Mouse (Mus musculus) embryonic facial prominence, embryonic 12.5 days (tissue): Measurements from ENCODE around the gene Dbn1. TPM values are rescaled to one million over a fixed set of nuclear protein-coding genes. Genes with fewer than 3 reads are reported as not detected.

Experiments
- ATAC-seq: fragments of 200-750 bp; cut with Nextera tagmentation; 2 replicates; pipeline ENCODE4 v1.8.0; 2017; ENCODE audit not compliant: insufficient number of reproducible peaks, insufficient read depth, low FRiP score, low TSS enrichment
- H3K27ac ChIP-seq: fragments of 300-500 bp; sonication (generic); 2 replicates; pipeline ENCODE4 v1.5.1; 2016; ENCODE audit warnings: mild to moderate bottlenecking
- H3K27me3 ChIP-seq: fragments of 300-500 bp; sonication (generic); 2 replicates; pipeline ENCODE4 v1.6.1; 2016; ENCODE audit warnings: mild to moderate bottlenecking, moderate library complexity
- H3K36me3 ChIP-seq: fragments of 300-500 bp; sonication (generic); 2 replicates; pipeline ENCODE4 v1.6.1; 2016; ENCODE audit warnings: mild to moderate bottlenecking
- H3K4me1 ChIP-seq: fragments of 300-500 bp; sonication (generic); 2 replicates; pipeline ENCODE4 v1.6.1; 2016
- H3K4me2 ChIP-seq: fragments of 300-500 bp; sonication (generic); replicated peaks from 2 replicates; pipeline ENCODE4 v1.6.1; 2016; ENCODE audit warnings: mild to moderate bottlenecking, moderate library complexity
- H3K4me3 ChIP-seq: fragments of 300-500 bp; sonication (generic); 2 replicates; pipeline ENCODE4 v1.5.1; 2016; ENCODE audit warnings: mild to moderate bottlenecking
- H3K9ac ChIP-seq: fragments of 300-500 bp; sonication (generic); 2 replicates; pipeline ENCODE4 v1.6.1; 2016; ENCODE audit warnings: mild to moderate bottlenecking, moderate library complexity
- H3K9me3 ChIP-seq: fragments of 300-500 bp; sonication (generic); 2 replicates; pipeline ENCODE4 v1.6.1; 2016; ENCODE audit warnings: mild to moderate bottlenecking, moderate library complexity
- WGBS: fragments of 180-500 bp; shearing (Covaris S2); methylation state at CpG from one replicate; pipeline ENCODE4 v1.1.7; 2016; 5-methylcytosine and 5-hydroxymethylcytosine counted together
- polyA plus RNA-seq: library from polyadenylated mRNA; unstranded; fragments of >200 nt; fragmentation: Nextera tagmentation; extraction: Ambion mirVana; gene quantifications from 2 replicates; pipeline ENCODE4 v1.2.1, GENCODE M21; 2016

Dbn1 gene
- polyA plus RNA-seq, 1 experiment from 2014 or later, result 383 TPM

DNA sequence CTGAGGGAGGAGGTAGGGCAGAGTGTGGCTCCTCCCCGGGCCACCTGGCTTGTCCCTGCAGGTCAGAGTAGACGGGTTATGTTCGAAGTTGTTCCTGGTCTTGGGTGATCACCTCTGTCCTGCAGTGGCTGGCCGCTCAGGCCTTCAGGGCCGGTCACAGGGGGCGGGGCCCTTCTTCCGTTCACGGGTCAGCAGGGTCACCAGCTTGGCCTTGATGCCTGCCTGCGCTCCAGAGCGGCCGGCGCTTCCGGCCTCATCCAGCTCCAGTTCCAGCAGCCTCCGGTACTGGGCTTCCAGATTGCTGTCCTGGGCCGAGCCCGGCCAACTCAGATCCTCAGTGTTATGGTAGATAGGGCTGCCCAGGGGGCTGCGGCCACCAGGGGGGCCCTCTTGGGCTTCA lies 35.4 kb upstream of the Dbn1 start:
- no peak overlapping the region for H3K9ac ChIP-seq
- no peaks in the 10 kb centered on the region for H3K36me3 ChIP-seq
- no peak overlapping the region for H3K4me3 ChIP-seq
- 38% methylated on average over 17 of the region's 17 CpGs for WGBS
- ATAC-seq, result no peak
- H3K27me3 ChIP-seq, result no peaks in the 10 kb centered on the region
- no peak overlapping the region for H3K4me2 ChIP-seq
- H3K27ac ChIP-seq, result no peak overlapping the region; the same call in 1 of the 2 replicates
- H3K4me1 ChIP-seq, result no peaks in the 10 kb centered on the region
- no peaks in the 10 kb centered on the region for H3K9me3 ChIP-seq

DNA sequence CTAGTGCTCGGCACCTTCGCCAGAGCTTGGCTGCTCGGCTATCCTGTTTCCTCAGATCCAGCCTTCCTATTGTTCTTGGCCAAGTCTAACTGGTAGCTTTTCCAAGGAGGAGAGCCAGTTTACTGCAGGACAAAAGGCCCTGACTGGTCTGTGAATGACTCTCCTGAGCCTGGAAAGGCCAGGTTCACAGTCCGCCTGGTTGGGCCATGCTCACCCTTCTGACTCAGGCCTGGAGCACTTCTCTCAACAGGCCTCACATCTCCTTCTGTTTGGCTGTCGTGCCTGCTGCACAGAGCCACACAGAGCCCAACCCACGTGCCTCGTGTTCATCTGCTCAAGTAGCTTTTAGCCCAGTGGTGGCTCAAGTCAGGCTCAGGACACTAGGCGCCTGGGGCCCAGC lies 34.8 kb upstream of the Dbn1 start:
- H3K9me3 ChIP-seq, result no peaks in the 10 kb centered on the region
- no peaks in the 10 kb centered on the region for H3K4me1 ChIP-seq
- H3K4me3 ChIP-seq, result no peak overlapping the region
- no peak overlapping the region; the same call in 1 of the 2 replicates for H3K27ac ChIP-seq
- no peak for ATAC-seq
- 54% methylated on average over 8 of the region's 8 CpGs for WGBS
- no peak overlapping the region for H3K4me2 ChIP-seq
- no peaks in the 10 kb centered on the region for H3K36me3 ChIP-seq
- no peaks in the 10 kb centered on the region for H3K27me3 ChIP-seq
- H3K9ac ChIP-seq, result no peak overlapping the region

DNA sequence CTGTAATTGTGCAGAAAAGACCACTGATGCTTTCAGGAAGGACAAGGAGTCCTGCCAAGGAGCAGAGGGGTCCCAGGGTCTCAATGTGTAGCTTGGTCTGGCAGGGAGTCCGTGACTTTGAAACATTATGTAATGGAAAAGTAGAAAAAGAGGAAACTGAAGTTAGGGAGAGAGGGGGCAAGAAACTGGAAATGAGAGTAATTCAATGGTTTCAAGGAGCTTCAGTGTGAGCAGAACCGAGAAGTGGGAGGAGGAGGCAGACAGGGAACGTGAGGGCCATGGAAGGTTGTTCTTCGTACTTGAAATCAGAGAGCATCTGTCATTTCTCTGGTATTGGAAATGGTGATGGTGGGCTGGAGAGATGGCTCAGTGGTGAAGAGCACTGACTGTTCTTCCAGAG lies 31.7 kb upstream of the Dbn1 start:
- H3K27ac ChIP-seq, result no peak overlapping the region
- no peak overlapping the region for H3K4me3 ChIP-seq
- H3K4me2 ChIP-seq, result no peak overlapping the region
- 84% methylated on average over 4 of the region's 4 CpGs for WGBS
- H3K36me3 ChIP-seq, result no peaks in the 10 kb centered on the region
- no peaks in the 10 kb centered on the region for H3K9me3 ChIP-seq
- H3K27me3 ChIP-seq, result no peaks in the 10 kb centered on the region
- no peaks in the 10 kb centered on the region for H3K4me1 ChIP-seq
- no peak for ATAC-seq
- H3K9ac ChIP-seq, result no peak overlapping the region

DNA sequence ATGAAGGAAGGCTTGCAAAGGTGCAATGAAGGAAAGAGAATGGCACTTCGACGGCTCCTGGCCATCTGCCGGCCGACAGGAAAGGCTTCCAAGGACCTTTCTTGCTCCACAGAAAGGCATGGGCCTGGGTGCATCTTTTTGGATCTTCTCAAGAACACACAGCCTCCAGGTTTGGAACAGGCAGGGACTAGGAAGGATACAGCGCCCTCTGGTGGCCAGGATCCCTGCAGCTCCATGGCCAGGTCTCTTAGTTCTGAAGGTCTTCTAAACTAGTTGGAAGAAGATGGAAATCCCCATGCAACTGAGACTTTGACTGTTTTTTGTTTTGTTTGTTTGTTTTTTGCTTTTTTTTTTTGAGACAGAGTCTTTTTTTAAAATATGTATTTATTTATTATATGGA lies 29.0 kb upstream of the Dbn1 start:
- H3K9ac ChIP-seq, result no peak overlapping the region
- no peak overlapping the region for H3K4me2 ChIP-seq
- ATAC-seq, result no peak
- 10% methylated on average over 5 of the region's 5 CpGs for WGBS
- no peaks in the 10 kb centered on the region for H3K9me3 ChIP-seq
- H3K4me1 ChIP-seq, result peaks cover 8% of the 10 kb centered on the region
- H3K4me3 ChIP-seq, result no peak overlapping the region
- H3K36me3 ChIP-seq, result no peaks in the 10 kb centered on the region
- no peak overlapping the region for H3K27ac ChIP-seq
- no peaks in the 10 kb centered on the region for H3K27me3 ChIP-seq

DNA sequence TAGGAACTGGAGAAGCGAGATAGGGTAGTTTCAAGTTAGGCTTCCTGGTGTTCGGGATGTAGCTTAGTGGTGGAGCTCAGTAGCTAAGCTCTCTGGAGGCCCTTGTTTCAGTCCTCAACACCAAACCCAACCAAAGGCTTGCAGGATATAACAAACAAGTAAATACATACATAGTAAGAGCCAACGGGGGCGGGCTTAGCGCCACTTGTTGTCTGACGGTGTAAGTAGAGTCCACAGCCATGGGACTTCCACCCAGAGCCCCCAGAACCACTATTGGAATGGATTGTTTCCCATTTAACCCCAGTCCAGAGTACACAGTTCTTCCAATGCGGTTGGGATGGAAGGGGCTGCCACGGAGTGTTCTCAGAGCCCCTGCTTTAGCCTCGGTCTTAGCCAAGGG lies 25.9 kb upstream of the Dbn1 start:
- Histone ChIP-seq H3K27ac (no peak overlapping the region), H3K9me3 (no peaks in the 10 kb centered on the region), H3K9ac (no peak overlapping the region), H3K4me1 (peaks cover 28% of the 10 kb centered on the region), H3K4me2 (peak overlapping the region; percentile 66), H3K27me3 (no peaks in the 10 kb centered on the region), H3K36me3 (peaks cover 19% of the 10 kb centered on the region), H3K4me3 (peak overlapping the region; percentile 89)
- 37% methylated on average over 9 of the region's 9 CpGs for WGBS
- no peak for ATAC-seq

DNA sequence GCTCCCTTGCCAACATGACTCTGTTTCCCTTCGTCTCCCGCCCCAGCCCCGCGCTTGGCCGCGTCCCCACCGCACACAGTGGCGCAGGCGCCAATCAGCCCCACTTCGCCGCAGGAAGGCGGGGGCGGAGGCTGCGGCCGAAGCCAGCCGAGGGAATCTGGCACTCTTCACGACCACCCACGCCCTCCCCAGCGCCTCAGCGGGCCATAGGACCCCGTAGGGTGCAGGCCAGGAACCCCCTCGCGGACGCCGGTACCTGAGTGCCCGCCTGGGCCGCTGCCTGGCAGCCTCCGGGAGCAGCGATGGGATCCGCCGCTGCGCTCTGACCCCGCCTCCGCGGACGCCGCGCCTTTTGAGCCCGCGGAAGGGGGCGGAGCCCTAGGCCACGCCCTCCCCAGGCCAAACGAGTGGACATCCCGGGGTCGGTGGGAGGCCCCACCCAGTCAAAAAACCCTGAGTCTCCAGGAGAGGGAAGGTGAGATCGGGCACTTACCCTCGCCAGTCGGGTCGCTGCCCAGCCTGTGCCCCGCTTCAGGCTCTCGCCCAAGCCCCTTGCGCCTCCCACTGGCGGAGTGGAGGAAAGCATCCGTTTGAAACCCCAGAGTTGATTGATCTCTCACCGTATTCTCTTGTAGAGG lies 25.3 kb upstream of the Dbn1 start, which contains the start of gene Pdlim7:
Gene Pdlim7, minus strand, starts transcription at position 566 of the 638 bp plus-strand sequence.
- H3K4me3 ChIP-seq, result peak within 1 kb of the TSS; percentile 89
- H3K4me1 ChIP-seq, result peaks cover 28% of the 10 kb centered on the region
- H3K9ac ChIP-seq, result peak within 1 kb of the TSS; percentile 87
- peak within 1 kb of the TSS; percentile 88 for H3K27ac ChIP-seq
- H3K27me3 ChIP-seq, result no peaks in the 10 kb centered on the region
- ATAC-seq, result peak; percentile 53
- no peaks in the 10 kb centered on the region for H3K9me3 ChIP-seq
- H3K4me2 ChIP-seq, result peak within 1 kb of the TSS; percentile 66
- H3K36me3 ChIP-seq, result peaks cover 25% of the 10 kb centered on the region
- WGBS, result under 1% methylated on average over 55 of the region's 55 CpGs

DNA sequence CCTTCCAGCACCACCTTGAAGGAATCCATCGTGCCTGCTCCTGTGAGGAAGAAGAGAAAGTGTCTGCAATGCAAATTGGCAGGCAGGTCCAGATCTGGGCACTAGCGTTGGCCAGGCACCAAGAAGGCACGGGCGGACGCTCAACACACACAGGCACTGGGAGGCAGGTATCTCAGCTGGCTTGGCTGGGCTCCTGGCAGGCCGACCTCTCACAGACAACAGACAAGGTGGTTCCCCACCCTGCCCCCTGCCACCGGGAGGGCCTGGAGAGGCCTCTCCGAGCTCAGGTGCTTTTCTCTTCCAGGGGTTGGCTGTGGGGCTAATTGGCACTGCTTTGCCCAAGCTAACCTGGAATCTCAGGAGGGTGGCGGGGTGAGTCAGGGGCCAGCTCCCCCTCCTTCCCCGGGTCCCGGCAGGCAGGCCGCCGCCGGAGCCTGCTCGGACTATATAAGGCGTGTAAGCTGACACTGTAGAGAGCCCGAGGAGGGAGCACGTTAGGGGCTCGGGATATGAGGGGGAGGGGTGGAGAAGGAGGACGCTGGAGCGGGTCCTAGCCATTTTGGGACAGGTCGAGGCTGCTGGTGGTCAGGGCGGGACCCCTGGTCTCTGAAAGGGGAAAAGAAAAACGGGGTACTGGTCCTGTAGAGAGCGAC lies 24.6 kb upstream of the Dbn1 start:
- peak; percentile 71 for ATAC-seq
- Histone ChIP-seq H3K9ac (peak overlapping the region; percentile 87), H3K36me3 (peaks cover 32% of the 10 kb centered on the region), H3K4me2 (peak overlapping the region; percentile 66), H3K9me3 (no peaks in the 10 kb centered on the region), H3K27ac (peak overlapping the region; percentile 88), H3K4me1 (peaks cover 28% of the 10 kb centered on the region), H3K27me3 (no peaks in the 10 kb centered on the region), H3K4me3 (peak overlapping the region; percentile 89)
- under 1% methylated on average over 25 of the region's 25 CpGs for WGBS

DNA sequence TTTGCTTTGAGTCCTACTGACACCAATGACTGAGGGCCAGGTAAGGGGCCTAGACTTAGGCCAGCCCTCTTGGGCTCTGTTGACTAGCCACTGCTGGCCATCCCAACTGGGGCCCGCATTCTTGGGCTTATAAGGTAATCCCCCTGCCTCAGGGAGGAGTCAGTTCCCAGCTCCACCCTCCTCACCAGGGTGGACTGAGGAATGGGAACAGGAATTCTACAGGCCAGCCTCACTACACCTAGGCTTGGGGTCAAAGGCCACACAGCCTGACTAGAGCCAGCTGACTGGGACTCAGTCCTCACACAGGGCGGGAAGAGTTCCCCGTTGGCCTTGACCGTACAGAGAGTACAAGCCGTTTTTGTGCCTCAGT lies 23.6 kb upstream of the Dbn1 start:
- peak overlapping the region; percentile 89 for H3K4me3 ChIP-seq
- no peaks in the 10 kb centered on the region for H3K27me3 ChIP-seq
- H3K9me3 ChIP-seq, result no peaks in the 10 kb centered on the region
- peak overlapping the region; percentile 87; the same call in 1 of the 2 replicates for H3K9ac ChIP-seq
- no peak for ATAC-seq
- H3K4me2 ChIP-seq, result peak overlapping the region; percentile 66
- H3K4me1 ChIP-seq, result peaks cover 28% of the 10 kb centered on the region
- peak overlapping the region; percentile 88 for H3K27ac ChIP-seq
- H3K36me3 ChIP-seq, result peaks cover 42% of the 10 kb centered on the region
- 19% methylated on average over 5 of the region's 5 CpGs for WGBS

DNA sequence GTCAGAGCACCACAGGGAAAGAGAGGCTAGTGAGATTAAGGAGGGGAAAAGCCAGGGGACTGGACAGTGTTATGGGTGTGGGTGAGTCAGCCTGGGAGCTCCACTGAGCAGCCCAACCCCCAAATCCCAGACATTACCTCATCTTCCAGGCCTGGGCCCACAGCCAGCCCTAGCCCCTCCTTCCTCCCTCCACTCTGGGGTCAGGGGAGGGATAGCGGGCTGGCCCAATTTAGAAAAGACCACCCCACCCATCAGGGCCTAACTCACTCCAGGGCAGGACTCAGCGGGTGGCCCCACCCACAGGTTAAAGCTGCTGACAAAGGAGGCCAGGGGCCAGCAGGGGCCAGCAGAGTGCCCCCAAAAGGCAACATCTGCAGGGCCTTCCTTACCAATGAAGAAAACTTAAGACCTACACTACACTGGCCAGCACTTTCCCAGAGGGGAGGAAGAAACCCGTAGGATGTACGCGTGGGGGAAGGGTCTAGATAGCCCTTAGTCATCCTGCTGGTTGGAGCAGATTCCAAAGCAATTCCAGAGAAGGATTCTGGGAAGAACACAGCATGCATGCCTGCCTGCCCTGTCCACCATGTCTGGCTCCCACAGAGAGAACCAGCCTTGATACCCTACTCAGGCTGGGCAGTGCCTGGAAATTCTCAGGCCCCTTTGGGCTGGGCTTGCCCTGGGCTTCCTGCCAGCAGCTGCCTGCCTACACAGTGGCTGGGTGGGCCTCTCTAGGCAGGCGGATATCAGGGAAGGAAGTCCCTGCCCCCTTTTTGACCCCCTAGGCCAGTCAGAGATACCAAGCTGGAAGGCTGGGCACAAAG lies 23.0 kb upstream of the Dbn1 start:
- H3K27me3 ChIP-seq, result no peaks in the 10 kb centered on the region
- no peaks in the 10 kb centered on the region for H3K9me3 ChIP-seq
- H3K4me2 ChIP-seq, result peak overlapping the region; percentile 66
- WGBS, result 7% methylated on average over 6 of the region's 6 CpGs
- H3K27ac ChIP-seq, result peak overlapping the region; percentile 88
- peak overlapping the region; percentile 89 for H3K4me3 ChIP-seq
- H3K9ac ChIP-seq, result peak overlapping the region; percentile 87
- H3K4me1 ChIP-seq, result peaks cover 28% of the 10 kb centered on the region
- H3K36me3 ChIP-seq, result peaks cover 48% of the 10 kb centered on the region
- ATAC-seq, result peak; percentile 61

DNA sequence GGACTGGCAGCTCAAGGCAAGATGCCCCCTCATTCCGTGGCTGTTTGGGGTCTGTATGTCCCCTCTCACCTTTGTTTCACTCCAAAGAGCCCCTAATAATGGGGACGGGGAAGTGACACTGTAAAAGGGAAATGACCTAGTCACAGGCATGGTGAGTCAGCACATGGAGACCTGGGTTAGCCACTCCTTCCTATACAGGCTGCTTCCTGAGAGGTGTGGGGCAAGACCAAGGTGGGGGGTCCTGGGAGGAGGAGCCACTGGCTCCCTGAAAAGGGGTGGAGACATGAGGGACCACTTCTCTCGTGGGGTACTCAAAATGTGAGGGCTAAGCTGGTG lies 22.4 kb upstream of the Dbn1 start:
- peak; percentile 6; the same call in 1 of the 2 replicates for ATAC-seq
- H3K27me3 ChIP-seq, result no peaks in the 10 kb centered on the region
- H3K4me3 ChIP-seq, result peak overlapping the region; percentile 89; the same call in 1 of the 2 replicates
- peaks cover 28% of the 10 kb centered on the region for H3K4me1 ChIP-seq
- peak overlapping the region; percentile 66 for H3K4me2 ChIP-seq
- WGBS, result 24% methylated on average over 3 of the region's 3 CpGs
- 0 out of 2 replicates have a peak overlapping the region, but pooled peaks have one; percentile 87 for H3K9ac ChIP-seq
- no peaks in the 10 kb centered on the region for H3K9me3 ChIP-seq
- H3K36me3 ChIP-seq, result peaks cover 54% of the 10 kb centered on the region
- peak overlapping the region; percentile 88 for H3K27ac ChIP-seq

DNA sequence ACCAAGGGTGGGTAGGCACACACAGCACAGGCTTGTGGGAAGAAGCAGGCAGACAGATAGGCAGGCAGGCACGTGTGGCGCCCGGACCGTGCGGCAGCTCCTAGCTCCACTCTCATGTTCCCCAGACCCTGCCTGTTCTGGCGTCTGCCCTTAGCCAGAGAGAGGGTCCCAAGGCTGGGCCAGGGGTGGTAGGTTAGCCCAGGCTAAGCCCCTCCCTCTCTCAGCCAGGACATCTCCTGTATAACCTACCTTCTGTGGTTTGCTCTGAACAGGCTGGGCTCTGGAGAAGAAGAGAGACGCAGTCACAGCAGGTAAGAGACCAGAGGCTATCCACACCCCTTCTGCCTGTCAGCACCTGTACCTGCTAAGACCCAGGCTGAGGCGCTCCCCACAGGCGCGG lies 20.6 kb upstream of the Dbn1 start:
- ATAC-seq, result no peak
- peaks cover 25% of the 10 kb centered on the region for H3K4me1 ChIP-seq
- WGBS, result 93% methylated on average over 10 of the region's 10 CpGs

More for the DNA sequence above, 20.6 kb upstream of the Dbn1 start:
- no peaks in the 10 kb centered on the region for H3K27me3 ChIP-seq
- H3K4me3 ChIP-seq, result no peak overlapping the region
- no peak overlapping the region for H3K4me2 ChIP-seq
- no peak overlapping the region for H3K9ac ChIP-seq
- H3K9me3 ChIP-seq, result no peaks in the 10 kb centered on the region
- peaks cover 72% of the 10 kb centered on the region for H3K36me3 ChIP-seq
- no peak overlapping the region for H3K27ac ChIP-seq
